Mouse (Mus musculus) thymus, adult 2 months (tissue): ENCODE results near the gene Vsnl1.

Experiments
- CTCF ChIP-seq: fragments of 200-500 bp; IDR thresholded peaks from 2 replicates; pipeline ENCODE4 v1.5.1; 2012; ENCODE audit warnings: mild to moderate bottlenecking, control low read depth, low read length, moderate library complexity, borderline replicate concordance; ENCODE audit not compliant: control insufficient read depth, poor library complexity, insufficient read depth; ENCODE audit errors: extremely low read depth
- POLR2A ChIP-seq: fragments of 200-500 bp; IDR thresholded peaks from 2 replicates; pipeline ENCODE4 v1.6.1; 2012; ENCODE audit warnings: mild to moderate bottlenecking, low read length, control low read depth, moderate library complexity; ENCODE audit not compliant: control insufficient read depth, poor library complexity, insufficient read depth; ENCODE audit errors: extremely low read depth

- no peak for TF ChIP-seq CTCF
- TF ChIP-seq POLR2A: no peak
Measured at GRCm38 (mm10) chr12:11391244-11391949, 45.0 kb downstream of the Vsnl1 start.
